Mouse (Mus musculus): ENCODE measurements around the gene Olfr1357.

GRCm38 (mm10) chr10:78581121-78581520, 36.8 kb downstream of the Olfr1357 start:
- TF ChIP-seq SIN3A (IDR thresholded peaks at IDR 0.05; ENCODE audit: low read length) (no peak), CTCF (IDR thresholded peaks at IDR 0.05 in 2 of 3, conservative IDR thresholded peaks at IDR 0.05 in 1 of 3; ENCODE audit: control insufficient read depth in 1 of 3, insufficient read depth in 1 of 3, low read depth in 2 of 3, low read length in 3 of 3, poor library complexity in 1 of 3, severe bottlenecking in 1 of 3) (no peak), MAX (IDR thresholded peaks at IDR 0.05; ENCODE audit: low read length) (no peak), NELFE (IDR thresholded peaks at IDR 0.05; ENCODE audit: low read depth, low read length) (no peak), CHD2 (IDR thresholded peaks at IDR 0.05; ENCODE audit: low read length) (no peak), ETS1 (IDR thresholded peaks at IDR 0.05; ENCODE audit: low read depth, low read length) (no peak), USF2 (IDR thresholded peaks at IDR 0.05; ENCODE audit: borderline replicate concordance in 1 of 2, insufficient read depth in 1 of 2, low read depth in 1 of 2, low read length in 2 of 2) (no peak), MYC (IDR thresholded peaks at IDR 0.05; ENCODE audit: low read depth, low read length) (no peak), UBTF (IDR thresholded peaks at IDR 0.05; ENCODE audit: borderline replicate concordance, insufficient read depth, low read depth, low read length) (no peak), BHLHE40 (IDR thresholded peaks at IDR 0.05; ENCODE audit: borderline replicate concordance, low read depth, low read length) (no peak)

All from MEL (cell line).